Mouse (Mus musculus) heart, postnatal 0 days (tissue): ENCODE results near the gene Rrbp1. TPM values are rescaled to one million over a fixed set of nuclear protein-coding genes. Genes with fewer than 3 reads are reported as not detected.
A peak's percentile ranks its signal among the peaks of the same experiment; 100 is the strongest.

Source experiments
- ATAC-seq: fragments of 200-750 bp; cut with Nextera tagmentation; 2 replicates; pipeline ENCODE4 v1.8.0; 2017; ENCODE audit warnings: low read depth, moderate number of reproducible peaks, moderate library complexity; ENCODE audit not compliant: insufficient read depth
- DNase-seq: peaks from one replicate; pipeline ENCODE4 v3.0.0-alpha.2; 2016; ENCODE audit warnings: low spot score
- H3K27ac ChIP-seq: fragments of 300-500 bp; sonication (generic); 2 replicates; pipeline ENCODE4 v1.5.1; 2014; ENCODE audit warnings: low read depth, mild to moderate bottlenecking
- H3K27me3 ChIP-seq: fragments of 300-500 bp; sonication (generic); 2 replicates; pipeline ENCODE4 v1.6.1; 2014; ENCODE audit warnings: low read length, mixed read lengths; ENCODE audit not compliant: control insufficient read depth, insufficient read depth
- H3K36me3 ChIP-seq: fragments of 300-500 bp; sonication (generic); replicated peaks from 2 replicates; pipeline ENCODE4 v1.6.1; 2014; ENCODE audit warnings: low read length, mixed read lengths; ENCODE audit not compliant: control insufficient read depth, insufficient read depth
- H3K4me1 ChIP-seq: fragments of 300-500 bp; sonication (generic); 2 replicates; pipeline ENCODE4 v1.6.1; 2014; ENCODE audit warnings: antibody characterized with exemption; ENCODE audit not compliant: control insufficient read depth, insufficient read depth
- H3K4me2 ChIP-seq: fragments of 300-500 bp; sonication (generic); 2 replicates; pipeline ENCODE4 v1.6.1; 2014; ENCODE audit warnings: low read depth, mild to moderate bottlenecking, low read length, moderate library complexity
- H3K4me3 ChIP-seq: fragments of 300-500 bp; sonication (generic); 2 replicates; pipeline ENCODE4 v1.5.1; 2014; ENCODE audit warnings: low read depth, low read length
- H3K9ac ChIP-seq: fragments of 300-500 bp; sonication (generic); replicated peaks from 2 replicates; pipeline ENCODE4 v1.6.1; 2014; ENCODE audit warnings: low read depth, low read length, mixed read lengths
- H3K9me3 ChIP-seq: fragments of 300-500 bp; sonication (generic); replicated peaks from 2 replicates; pipeline ENCODE4 v1.6.1; 2016; ENCODE audit warnings: low read length; ENCODE audit not compliant: control insufficient read depth
- CTCF ChIP-seq: IDR thresholded peaks from 2 replicates; pipeline ENCODE4 v1.5.1; 2016; ENCODE audit warnings: antibody characterized with exemption, control low read depth, low read depth
- EP300 ChIP-seq: IDR thresholded peaks from 2 replicates; pipeline ENCODE4 v1.6.1; 2016; ENCODE audit warnings: antibody characterized with exemption, low read depth
- WGBS: fragments of 180-500 bp; shearing (Covaris S2); extraction: QIAGEN DNeasy Blood & Tissue Kit; methylation state at CpG from one replicate; pipeline ENCODE4 v1.1.7; 2014; 5-methylcytosine and 5-hydroxymethylcytosine counted together
- polyA plus RNA-seq: library from polyadenylated mRNA; unstranded; fragments of >200 nt; fragmentation: Nextera tagmentation; extraction: Ambion mirVana; gene quantifications from 2 replicates; pipeline ENCODE4 v1.2.1, GENCODE M21; 2015
- total RNA-seq: library from RNA; depleted of rRNA; stranded (reverse); fragments of >200 nt; gene quantifications from 2 replicates; pipeline ENCODE4 v1.2.3, GENCODE M21; 2014; ENCODE audit warnings: low replicate concordance

Gene Rrbp1
- total and polyA plus RNA-seq, 2 experiments from 2014 or later = 49.3 to 53.0 TPM

DNA sequence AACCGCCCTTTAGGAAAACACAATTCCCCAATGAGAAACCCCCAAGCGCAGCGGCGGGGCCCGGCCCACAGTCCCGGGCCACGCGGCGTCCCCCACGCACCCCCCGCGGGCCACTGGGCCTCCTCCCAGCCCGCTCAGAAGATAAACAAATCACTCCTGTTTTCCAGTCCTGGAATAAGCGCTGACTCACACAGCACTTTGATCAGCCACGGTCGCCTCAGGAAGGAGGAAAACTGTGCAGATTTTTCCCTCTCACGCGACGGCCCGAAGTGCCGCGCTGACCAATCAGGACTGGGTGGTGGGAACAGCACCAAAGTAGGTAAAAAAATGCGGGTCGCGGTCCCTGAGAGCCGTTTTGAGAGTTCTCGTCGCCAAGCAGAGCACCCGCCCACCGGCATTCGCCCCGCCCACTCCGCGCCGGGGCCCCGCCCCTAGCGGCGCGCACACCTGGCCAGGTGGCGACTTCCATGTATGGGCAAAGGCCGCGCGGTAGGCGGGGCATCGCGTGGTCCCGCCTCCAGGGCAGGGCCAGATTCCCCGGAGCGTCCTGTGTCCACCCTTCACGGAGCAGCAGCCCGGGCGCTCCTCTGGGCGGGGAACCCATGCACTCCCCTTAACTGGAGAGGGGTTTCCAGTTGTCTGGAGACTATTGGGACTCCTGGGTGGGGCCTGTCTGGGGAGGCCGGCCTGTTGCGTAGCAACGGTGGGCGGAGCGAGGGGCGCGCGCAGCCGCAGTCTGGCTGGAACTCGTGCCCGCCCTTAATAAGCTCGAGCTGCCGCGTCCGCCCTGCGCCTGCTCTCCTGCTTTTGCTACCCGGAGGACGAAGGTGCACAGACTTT, 96.1 kb downstream of the Rrbp1 start, which contains the start of gene Dstn:
TSS of gene Dstn (plus strand) at position 561 of the 840 bp plus-strand sequence.
- WGBS = under 1% methylated on average over 68 of the region's 71 CpGs
- Histone ChIP-seq H3K9me3 (no peaks in the 10 kb centered on the region), H3K27ac (peak within 1 kb of the TSS; percentile 100), H3K4me3 (peak within 1 kb of the TSS; percentile 94), H3K27me3 (no peaks in the 10 kb centered on the region), H3K36me3 (no peaks in the 10 kb centered on the region), H3K9ac (peak within 1 kb of the TSS; percentile 96), H3K4me2 (peak within 1 kb of the TSS; percentile 71), H3K4me1 (peaks cover 28% of the 10 kb centered on the region)
- no peak for TF ChIP-seq CTCF
- TF ChIP-seq EP300 = peak; percentile 31; the same call in 1 of the 2 replicates
- peak; percentile 92 for ATAC-seq
- peak; percentile 95 for DNase-seq

GRCm38 (mm10) chr2:143914221-143914620, 96.8 kb downstream of the Rrbp1 start:
- H3K4me3 ChIP-seq = peak overlapping the region; percentile 94
- H3K4me2 ChIP-seq = peak overlapping the region; percentile 71
- H3K27ac ChIP-seq = peak overlapping the region; percentile 100
- peak overlapping the region; percentile 96 for H3K9ac ChIP-seq
- H3K9me3 ChIP-seq = no peaks in the 10 kb centered on the region
- no peaks in the 10 kb centered on the region for H3K36me3 ChIP-seq
- no peak for ATAC-seq
- WGBS = 7% methylated on average over 10 of the region's 10 CpGs
- TF ChIP-seq EP300 = no peak
- no peak for TF ChIP-seq CTCF
- no peak for DNase-seq
- no peaks in the 10 kb centered on the region for H3K27me3 ChIP-seq
- peaks cover 26% of the 10 kb centered on the region for H3K4me1 ChIP-seq

DNA sequence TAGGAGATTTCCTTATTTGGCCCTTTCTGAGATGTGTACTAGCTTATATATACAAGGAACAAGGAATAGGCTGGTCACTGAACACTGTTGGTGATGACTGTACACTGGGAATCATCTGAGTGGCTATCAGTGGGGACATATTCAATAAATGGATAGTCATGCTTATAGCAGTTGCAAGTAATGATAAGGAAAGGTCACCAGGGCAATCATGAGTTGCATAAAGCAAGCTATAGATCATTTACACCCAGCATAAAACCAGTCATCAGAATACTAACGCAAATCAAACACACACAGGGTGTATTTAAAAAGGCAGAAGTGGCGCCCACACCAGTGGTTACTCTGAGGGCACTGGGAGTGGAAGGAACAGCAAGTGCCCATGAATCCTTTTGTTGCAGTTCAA, 98.9 kb downstream of the Rrbp1 start:
- ATAC-seq (no peak), DNase-seq (no peak)
- H3K27ac ChIP-seq = no peak overlapping the region
- 84% methylated on average over 2 of the region's 2 CpGs for WGBS
- H3K4me3 ChIP-seq = no peak overlapping the region
- H3K36me3 ChIP-seq = no peaks in the 10 kb centered on the region
- no peak overlapping the region for H3K9ac ChIP-seq
- H3K4me1 ChIP-seq = peaks cover 6% of the 10 kb centered on the region
- H3K27me3 ChIP-seq = no peaks in the 10 kb centered on the region
- H3K4me2 ChIP-seq = no peak overlapping the region
- no peak for TF ChIP-seq EP300
- TF ChIP-seq CTCF = no peak
- no peaks in the 10 kb centered on the region for H3K9me3 ChIP-seq

- no peaks in the 10 kb centered on the region for H3K27me3 ChIP-seq
- 75% methylated on average over 2 of the region's 2 CpGs for WGBS
- H3K4me3 ChIP-seq = no peak overlapping the region
- no peak for DNase-seq
- no peaks in the 10 kb centered on the region for H3K4me1 ChIP-seq
- H3K27ac ChIP-seq = no peak overlapping the region
- no peak for TF ChIP-seq CTCF
- TF ChIP-seq EP300 = no peak
- ATAC-seq = no peak
- H3K4me2 ChIP-seq = no peak overlapping the region
- H3K36me3 ChIP-seq = no peaks in the 10 kb centered on the region
- H3K9ac ChIP-seq = no peak overlapping the region
- no peaks in the 10 kb centered on the region for H3K9me3 ChIP-seq
Observed at GRCm38 (mm10) chr2:143909230-143909629, 101.8 kb downstream of the Rrbp1 start.

GRCm38 (mm10) chr2:143904896-143905295, 106.2 kb downstream of the Rrbp1 start:
- no peaks in the 10 kb centered on the region for H3K36me3 ChIP-seq
- DNase-seq (no peak), ATAC-seq (no peak)
- H3K4me3 ChIP-seq = no peak overlapping the region
- no peak overlapping the region for H3K9ac ChIP-seq
- no peak overlapping the region for H3K27ac ChIP-seq
- H3K9me3 ChIP-seq = no peaks in the 10 kb centered on the region
- no peak overlapping the region for H3K4me2 ChIP-seq
- no peaks in the 10 kb centered on the region for H3K27me3 ChIP-seq
- WGBS = 55% methylated on average over 5 of the region's 5 CpGs
- no peak for TF ChIP-seq CTCF
- no peak for TF ChIP-seq EP300
- H3K4me1 ChIP-seq = peaks cover 4% of the 10 kb centered on the region; the same call in 1 of the 2 replicates
